Mouse (Mus musculus): ENCODE data around the gene Hist1h2bb. TPM values are rescaled to one million over a fixed set of nuclear protein-coding genes. Genes with fewer than 3 reads are reported as not detected.

Gene Hist1h2bb
- polyA plus RNA-seq, 1 experiment, result 160 TPM

DNA sequence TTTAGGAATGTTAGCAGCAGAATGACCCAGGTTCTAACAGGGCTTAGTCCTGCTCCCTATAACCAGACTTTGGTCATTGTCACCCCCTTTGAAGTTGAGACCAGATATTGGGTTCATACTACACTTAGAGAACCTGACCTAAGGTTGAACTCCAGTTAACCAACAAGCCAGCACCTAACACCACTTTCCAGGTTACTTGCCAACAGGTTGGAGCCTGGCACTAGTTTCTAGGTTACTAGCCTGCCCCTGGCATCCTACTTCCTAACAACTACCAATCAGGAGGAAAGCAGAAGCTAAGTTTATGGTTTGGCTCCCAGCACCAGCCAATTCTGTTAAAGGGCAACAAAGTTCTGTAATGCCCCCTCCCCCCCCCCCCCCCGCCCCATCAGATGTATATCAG is 21.3 kb upstream of the Hist1h2bb start:
- 86% methylated on average over 1 of the region's 1 CpGs for WGBS
- Histone ChIP-seq H3K36me3 (ENCODE audit: control insufficient read depth, insufficient read depth, low read length) (no peaks in the 10 kb centered on the region), H3K27ac (ENCODE audit: control insufficient read depth, insufficient read depth, low read length) (no peak overlapping the region), H3K4me1 (replicated peaks; ENCODE audit: control insufficient read depth, insufficient read depth, low read length) (peaks cover 18% of the 10 kb centered on the region), H3K27me3 (ENCODE audit: control insufficient read depth, insufficient read depth, low read length) (no peaks in the 10 kb centered on the region), H3K4me3 (ENCODE audit: control insufficient read depth, insufficient read depth, low read length) (no peak overlapping the region)
- TF ChIP-seq POLR2A (IDR thresholded peaks at IDR 0.05; ENCODE audit: control insufficient read depth, extremely low read depth, insufficient read depth, low read length, poor library complexity) (no peak), CTCF (IDR thresholded peaks at IDR 0.05; ENCODE audit: borderline replicate concordance, control insufficient read depth, extremely low read depth, insufficient read depth, low read length, poor library complexity) (no peak)
- no peak for DNase-seq

DNA sequence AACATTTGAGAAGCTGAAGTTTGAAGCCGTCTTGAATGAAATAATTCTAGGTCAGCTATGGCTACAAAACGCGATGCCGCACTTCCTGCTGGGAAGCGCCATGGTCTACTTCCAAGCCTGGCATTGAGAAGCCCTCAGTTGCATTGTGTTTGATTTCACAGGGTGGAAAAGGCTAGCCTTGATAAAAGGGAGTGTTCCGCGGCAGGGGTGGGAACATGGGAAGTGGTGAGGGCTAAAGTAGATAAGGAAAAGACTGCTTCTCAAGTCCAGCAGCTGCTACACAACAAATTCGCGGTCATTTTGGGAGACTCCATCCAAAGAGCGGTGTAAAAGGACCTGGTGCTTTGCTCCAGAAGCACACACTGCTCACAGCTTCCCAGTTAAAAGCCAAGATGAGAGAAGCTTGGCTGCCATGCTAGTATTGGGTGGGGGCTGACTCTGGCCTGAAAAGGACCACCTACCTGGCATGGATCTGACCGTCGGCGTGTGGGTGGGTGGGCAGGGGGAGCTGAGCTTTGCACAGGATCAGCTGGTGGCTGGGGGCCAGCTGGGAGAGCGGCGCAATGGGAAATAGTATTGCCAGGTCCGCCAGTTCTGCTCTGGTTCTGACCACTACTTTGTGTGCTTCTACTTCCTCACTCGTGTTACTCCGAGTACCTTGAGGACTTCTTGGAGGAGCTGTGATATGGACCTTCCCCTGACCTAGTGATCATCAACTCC is 17.9 kb upstream of the Hist1h2bb start:
- H3K4me3 ChIP-seq (ENCODE audit: control insufficient read depth, insufficient read depth, low read length), result no peak overlapping the region
- no peak for TF ChIP-seq POLR2A (IDR thresholded peaks at IDR 0.05; ENCODE audit: control insufficient read depth, extremely low read depth, insufficient read depth, low read length, poor library complexity)
- no peak for TF ChIP-seq CTCF (IDR thresholded peaks at IDR 0.05; ENCODE audit: borderline replicate concordance, control insufficient read depth, extremely low read depth, insufficient read depth, low read length, poor library complexity)
- H3K27me3 ChIP-seq (ENCODE audit: control insufficient read depth, insufficient read depth, low read length), result no peaks in the 10 kb centered on the region
- H3K27ac ChIP-seq (ENCODE audit: control insufficient read depth, insufficient read depth, low read length), result peak overlapping the region; percentile 4; the same call in 1 of the 2 replicates
- H3K36me3 ChIP-seq (ENCODE audit: control insufficient read depth, insufficient read depth, low read length), result no peaks in the 10 kb centered on the region
- peaks cover 18% of the 10 kb centered on the region for H3K4me1 ChIP-seq (replicated peaks; ENCODE audit: control insufficient read depth, insufficient read depth, low read length)
- WGBS, result 81% methylated on average over 18 of the region's 18 CpGs
- DNase-seq, result no peak

DNA sequence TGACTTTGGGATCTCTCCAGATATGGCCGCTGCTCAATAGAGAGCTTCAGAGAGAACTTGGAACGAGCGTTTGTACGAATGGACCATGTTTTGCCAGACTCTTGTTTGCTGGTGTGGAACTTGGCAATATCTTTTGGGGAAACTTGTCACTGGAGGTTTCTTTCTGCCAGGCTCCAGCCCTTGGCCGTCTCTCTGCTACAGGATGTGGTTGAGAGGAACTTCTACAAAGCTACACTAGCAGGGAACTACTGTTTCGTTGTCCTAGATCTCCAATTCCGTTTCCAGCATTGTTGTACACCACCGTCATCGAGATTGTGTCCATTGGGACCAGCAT is 17.4 kb upstream of the Hist1h2bb start:
- Histone ChIP-seq H3K4me3 (ENCODE audit: control insufficient read depth, insufficient read depth, low read length) (no peak overlapping the region), H3K4me1 (replicated peaks; ENCODE audit: control insufficient read depth, insufficient read depth, low read length) (peaks cover 18% of the 10 kb centered on the region), H3K27ac (ENCODE audit: control insufficient read depth, insufficient read depth, low read length) (peak overlapping the region; percentile 53), H3K36me3 (ENCODE audit: control insufficient read depth, insufficient read depth, low read length) (no peaks in the 10 kb centered on the region), H3K27me3 (ENCODE audit: control insufficient read depth, insufficient read depth, low read length) (no peaks in the 10 kb centered on the region)
- no peak for DNase-seq
- TF ChIP-seq CTCF (IDR thresholded peaks at IDR 0.05; ENCODE audit: borderline replicate concordance, control insufficient read depth, extremely low read depth, insufficient read depth, low read length, poor library complexity), result no peak
- TF ChIP-seq POLR2A (IDR thresholded peaks at IDR 0.05; ENCODE audit: control insufficient read depth, extremely low read depth, insufficient read depth, low read length, poor library complexity), result no peak
- WGBS, result 18% methylated on average over 9 of the region's 9 CpGs

DNA sequence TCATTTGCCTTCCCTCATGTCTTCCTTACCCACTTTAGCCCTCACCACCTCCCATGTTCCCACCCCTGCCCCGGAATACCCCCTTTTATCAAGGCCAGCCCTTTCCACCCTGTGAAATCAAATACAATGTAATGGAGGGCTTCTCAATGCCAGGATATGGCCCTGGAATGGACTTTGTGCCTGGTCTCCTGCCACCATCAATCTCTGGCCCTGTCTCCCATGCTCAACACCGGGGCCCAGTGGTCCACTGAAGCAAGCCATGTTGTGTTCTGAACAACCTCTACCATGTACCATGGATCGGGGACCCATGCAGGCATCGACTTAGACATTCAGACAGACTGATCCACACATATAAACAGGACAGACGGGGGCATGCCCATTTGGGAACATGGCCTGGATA is 16.8 kb upstream of the Hist1h2bb start:
- Histone ChIP-seq H3K27me3 (ENCODE audit: control insufficient read depth, insufficient read depth, low read length) (no peaks in the 10 kb centered on the region), H3K27ac (ENCODE audit: control insufficient read depth, insufficient read depth, low read length) (peak overlapping the region; percentile 53; the same call in 1 of the 2 replicates), H3K36me3 (ENCODE audit: control insufficient read depth, insufficient read depth, low read length) (no peaks in the 10 kb centered on the region), H3K4me1 (replicated peaks; ENCODE audit: control insufficient read depth, insufficient read depth, low read length) (peaks cover 18% of the 10 kb centered on the region), H3K4me3 (ENCODE audit: control insufficient read depth, insufficient read depth, low read length) (no peak overlapping the region)
- 96% methylated on average over 5 of the region's 5 CpGs for WGBS
- DNase-seq, result no peak
- TF ChIP-seq POLR2A (IDR thresholded peaks at IDR 0.05; ENCODE audit: control insufficient read depth, extremely low read depth, insufficient read depth, low read length, poor library complexity) (no peak), CTCF (IDR thresholded peaks at IDR 0.05; ENCODE audit: borderline replicate concordance, control insufficient read depth, extremely low read depth, insufficient read depth, low read length, poor library complexity) (no peak)

DNA sequence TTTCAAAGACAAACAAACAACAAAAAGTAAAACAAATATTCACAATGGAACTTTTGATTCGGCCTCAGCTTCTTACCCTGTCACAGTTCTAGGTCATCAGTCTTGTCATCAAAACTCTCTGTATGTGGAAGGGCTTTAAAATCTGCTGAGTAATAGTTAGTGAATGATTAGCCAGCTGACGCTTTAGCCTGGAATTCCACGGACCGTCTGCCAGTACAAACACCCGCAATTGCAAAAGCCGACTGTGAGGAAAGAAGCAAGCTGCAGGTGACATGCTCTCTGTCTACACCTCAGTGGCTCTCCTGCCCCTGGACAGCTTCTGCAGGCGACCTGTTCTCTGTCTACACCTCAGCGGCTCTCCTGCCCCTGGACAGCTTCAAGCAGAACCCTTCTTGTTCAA is 16.1 kb upstream of the Hist1h2bb start:
- Histone ChIP-seq H3K4me3 (ENCODE audit: control insufficient read depth, insufficient read depth, low read length) (no peak overlapping the region), H3K27ac (ENCODE audit: control insufficient read depth, insufficient read depth, low read length) (no peak overlapping the region), H3K4me1 (replicated peaks; ENCODE audit: control insufficient read depth, insufficient read depth, low read length) (peaks cover 18% of the 10 kb centered on the region), H3K27me3 (ENCODE audit: control insufficient read depth, insufficient read depth, low read length) (no peaks in the 10 kb centered on the region), H3K36me3 (ENCODE audit: control insufficient read depth, insufficient read depth, low read length) (no peaks in the 10 kb centered on the region)
- WGBS, result 90% methylated on average over 8 of the region's 8 CpGs
- TF ChIP-seq POLR2A (IDR thresholded peaks at IDR 0.05; ENCODE audit: control insufficient read depth, extremely low read depth, insufficient read depth, low read length, poor library complexity) (no peak), CTCF (IDR thresholded peaks at IDR 0.05; ENCODE audit: borderline replicate concordance, control insufficient read depth, extremely low read depth, insufficient read depth, low read length, poor library complexity) (no peak)
- no peak for DNase-seq

DNA sequence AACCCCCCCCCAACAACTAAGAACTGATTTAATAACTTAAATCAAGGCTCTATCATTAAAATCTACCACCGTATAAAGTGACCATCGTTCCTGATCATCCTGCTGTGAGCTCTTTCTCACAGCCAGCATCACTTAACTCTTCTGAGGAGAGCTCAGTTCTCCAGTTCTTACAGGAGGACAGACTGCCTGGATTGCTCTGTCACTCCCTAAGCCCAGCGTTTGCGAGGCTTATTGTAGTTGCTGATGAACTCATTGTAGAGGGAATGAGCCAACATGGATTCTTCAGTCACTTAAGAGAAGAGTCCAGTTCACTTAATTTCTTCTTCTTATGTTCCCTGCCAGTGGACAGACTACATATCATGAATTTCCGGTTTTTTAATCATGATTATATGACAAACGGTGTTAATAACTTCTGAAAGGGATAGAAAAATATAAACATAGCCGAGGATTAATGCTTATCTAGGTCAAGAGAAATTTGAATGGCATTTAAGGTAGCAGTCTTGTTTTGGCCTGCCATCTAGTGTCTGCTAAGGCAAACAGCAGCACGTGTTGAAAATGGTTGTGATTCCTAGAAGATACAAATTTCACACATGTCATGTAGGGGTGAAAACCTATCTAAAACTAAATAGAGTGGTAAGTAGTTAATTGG is 14.3 kb upstream of the Hist1h2bb start:
- 34% methylated on average over 8 of the region's 8 CpGs for WGBS
- Histone ChIP-seq H3K36me3 (ENCODE audit: control insufficient read depth, insufficient read depth, low read length) (no peaks in the 10 kb centered on the region), H3K27ac (ENCODE audit: control insufficient read depth, insufficient read depth, low read length) (no peak overlapping the region), H3K4me3 (ENCODE audit: control insufficient read depth, insufficient read depth, low read length) (no peak overlapping the region), H3K27me3 (ENCODE audit: control insufficient read depth, insufficient read depth, low read length) (no peaks in the 10 kb centered on the region), H3K4me1 (replicated peaks; ENCODE audit: control insufficient read depth, insufficient read depth, low read length) (peaks cover 18% of the 10 kb centered on the region)
- no peak for TF ChIP-seq CTCF (IDR thresholded peaks at IDR 0.05; ENCODE audit: borderline replicate concordance, control insufficient read depth, extremely low read depth, insufficient read depth, low read length, poor library complexity)
- no peak for TF ChIP-seq POLR2A (IDR thresholded peaks at IDR 0.05; ENCODE audit: control insufficient read depth, extremely low read depth, insufficient read depth, low read length, poor library complexity)
- peak; percentile 46 for DNase-seq
